Comparison of ENCODE assay signal across 12 mouse cellular contexts in the genomic region with DNA sequence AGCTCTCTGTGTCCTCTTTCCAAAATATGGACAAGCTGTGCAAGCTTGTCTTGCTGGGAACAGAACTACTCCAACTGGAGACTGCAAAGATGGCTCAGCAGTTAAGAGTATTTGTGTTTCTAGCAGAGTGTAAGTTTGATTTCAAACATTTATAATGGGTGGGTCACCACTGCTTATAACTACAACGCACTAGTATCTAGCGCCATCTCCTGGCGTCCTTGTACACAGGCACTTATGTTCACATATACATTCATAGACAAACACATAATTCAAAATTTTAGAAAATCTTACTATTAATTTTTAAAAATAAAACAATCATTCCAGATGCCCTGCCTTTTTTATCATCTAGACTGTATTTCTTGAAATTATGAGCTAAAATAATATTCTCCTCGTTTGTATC.
DNase-seq lines count a peak whose midpoint lies in the region; ATAC-seq and TF ChIP-seq lines count a peak whose summit lies in the region.
"Had no signal": no experiment of that assay in that cellular context is flagged by ENCODE, and none has a peak within 500 bp of the region (broad histone marks: within the 10 kb centered on the region; RNA-seq: fewer than 3 reads in every experiment).

No protein-coding gene starts in this region.

- DNase-seq in embryo, embryonic 10 days (ENCODE audit: low spot score): peak; percentile 28
- DNase-seq in embryo, embryonic 9.5 days (ENCODE audit: extremely low spot score): no peak
- DNase-seq in lung, embryonic 14.5 days: peak; percentile 42
- DNase-seq in lung, adult 2 months: no peak
- DNase-seq in CH12.LX (ENCODE audit: extremely low read depth): peak; percentile 25
- DNase-seq in embryo, embryonic 10.5 days (ENCODE audit: low spot score): peak; percentile 11

- in situ Hi-C loops in CH12.LX (cut with MboI; ENCODE audit: low pct_ligation_motif_present, low pct_unique_long_range_greater_than_20kb, low sequenced_read_pairs): no loop called here

- no peaks in the 10 kb centered on the region for H3K4me1 ChIP-seq in lung, embryonic 14.5 days (ENCODE audit: insufficient read depth)
- H3K4me1 ChIP-seq in lung, adult 2 months (ENCODE audit: control insufficient read depth, insufficient read depth, low read length): no peaks in the 10 kb centered on the region
- no peaks in the 10 kb centered on the region for H3K4me1 ChIP-seq in CH12.LX (ENCODE audit: control insufficient read depth in 1 of 2, insufficient read depth in 2 of 2)
- H3K4me1 ChIP-seq in forebrain, embryonic 15.5 days: 0 out of 2 replicates have a peak, but pooled peaks cover 4% of the 10 kb centered on the region
- no peaks in the 10 kb centered on the region for H3K4me1 ChIP-seq in midbrain, embryonic 15.5 days
- H3K4me1 ChIP-seq: heart, embryonic 15.5 days; intestine, embryonic 15.5 days; liver, embryonic 15.5 days had no signal

- H3K27ac ChIP-seq in lung, embryonic 14.5 days (ENCODE audit: low read depth): no peak overlapping the region
- no peak overlapping the region for H3K27ac ChIP-seq in CH12.LX (ENCODE audit: insufficient read depth, low read depth)
- H3K27ac ChIP-seq in forebrain, embryonic 15.5 days (replicated peaks): no peak overlapping the region
- H3K27ac ChIP-seq in midbrain, embryonic 15.5 days: no peak overlapping the region
- H3K27ac ChIP-seq: heart, embryonic 15.5 days; intestine, embryonic 15.5 days; liver, embryonic 15.5 days had no signal

- no peaks in the 10 kb centered on the region for H3K27me3 ChIP-seq in lung, embryonic 14.5 days (ENCODE audit: insufficient read depth, low read length)
- H3K27me3 ChIP-seq in CH12.LX (replicated peaks): no peaks in the 10 kb centered on the region
- no peaks in the 10 kb centered on the region for H3K27me3 ChIP-seq in forebrain, embryonic 15.5 days
- no peaks in the 10 kb centered on the region for H3K27me3 ChIP-seq in midbrain, embryonic 15.5 days (replicated peaks)
- H3K27me3 ChIP-seq: heart, embryonic 15.5 days; intestine, embryonic 15.5 days; liver, embryonic 15.5 days had no signal

- no peaks in the 10 kb centered on the region for H3K79me2 ChIP-seq in CH12.LX (replicated peaks; ENCODE audit: control insufficient read depth, extremely low read depth, insufficient read depth, poor library complexity, severe bottlenecking)

- no peak for TF ChIP-seq EP300 in CH12.LX (IDR thresholded peaks at IDR 0.05; ENCODE audit: low read length)

- no peaks in the 10 kb centered on the region for H3K9me3 ChIP-seq in lung, embryonic 14.5 days (ENCODE audit: low read depth, low read length)
- H3K9me3 ChIP-seq in CH12.LX (replicated peaks; ENCODE audit: low read length): no peaks in the 10 kb centered on the region
- H3K9me3 ChIP-seq in forebrain, embryonic 15.5 days: no peaks in the 10 kb centered on the region
- H3K9me3 ChIP-seq in midbrain, embryonic 15.5 days: no peaks in the 10 kb centered on the region
- H3K9me3 ChIP-seq: heart, embryonic 15.5 days; intestine, embryonic 15.5 days; liver, embryonic 15.5 days had no signal

- H3K4me2 ChIP-seq in lung, embryonic 14.5 days: no peak overlapping the region
- no peak overlapping the region for H3K4me2 ChIP-seq in CH12.LX (ENCODE audit: insufficient read depth, low read depth, poor library complexity, severe bottlenecking)
- H3K4me2 ChIP-seq in forebrain, embryonic 15.5 days (replicated peaks): no peak overlapping the region
- H3K4me2 ChIP-seq in midbrain, embryonic 15.5 days: no peak overlapping the region
- H3K4me2 ChIP-seq: heart, embryonic 15.5 days; intestine, embryonic 15.5 days; liver, embryonic 15.5 days had no signal

- H3K36me3 ChIP-seq in lung, embryonic 14.5 days (ENCODE audit: insufficient read depth): no peaks in the 10 kb centered on the region
- peaks cover 0 to 3% of the 10 kb centered on the region in 2 experiments for H3K36me3 ChIP-seq in CH12.LX (replicated peaks in 1 of 2; ENCODE audit: control insufficient read depth in 1 of 2, insufficient read depth in 1 of 2, low read length in 1 of 2)
- H3K36me3 ChIP-seq in forebrain, embryonic 15.5 days: no peaks in the 10 kb centered on the region
- H3K36me3 ChIP-seq in midbrain, embryonic 15.5 days (replicated peaks): no peaks in the 10 kb centered on the region
- H3K36me3 ChIP-seq: heart, embryonic 15.5 days; intestine, embryonic 15.5 days; liver, embryonic 15.5 days had no signal

- no peak overlapping the region for H3K9ac ChIP-seq in lung, embryonic 14.5 days
- no peak overlapping the region for H3K9ac ChIP-seq in CH12.LX (ENCODE audit: insufficient read depth, low read depth)
- H3K9ac ChIP-seq in forebrain, embryonic 15.5 days (replicated peaks): no peak overlapping the region
- no peak overlapping the region for H3K9ac ChIP-seq in midbrain, embryonic 15.5 days
- H3K9ac ChIP-seq: heart, embryonic 15.5 days; intestine, embryonic 15.5 days; liver, embryonic 15.5 days had no signal

- dilution Hi-C loops in CH12.LX (cut with MboI; ENCODE audit: extremely low pct_ligation_motif_present, extremely low pct_unique_long_range_greater_than_20kb, low sequenced_read_pairs): no loop called here

- no peak for TF ChIP-seq POLR2A in lung, adult 2 months (IDR thresholded peaks at IDR 0.05; ENCODE audit: borderline replicate concordance, extremely low read depth, low read depth, low read length)
- TF ChIP-seq POLR2A in CH12.LX (IDR thresholded peaks at IDR 0.05; ENCODE audit: low read depth, low read length): no peak

- 79% methylated on average over 4 of the region's 4 CpGs for WGBS in lung, embryonic 14.5 days
- WGBS in lung, adult 2 months: 87% methylated on average over 4 of the region's 4 CpGs
- WGBS in forebrain, embryonic 15.5 days: 86% methylated on average over 4 of the region's 4 CpGs
- WGBS in midbrain, embryonic 15.5 days: 83% methylated on average over 4 of the region's 4 CpGs

- 0 out of 2 replicates have a peak, but pooled peaks have one; percentile 16 for TF ChIP-seq CTCF in lung, embryonic 14.5 days (IDR thresholded peaks at IDR 0.05; ENCODE audit: low read depth)
- no peak for TF ChIP-seq CTCF in lung, adult 2 months (IDR thresholded peaks at IDR 0.05; ENCODE audit: insufficient read depth, low read length)
- TF ChIP-seq CTCF in CH12.LX (conservative IDR thresholded peaks at IDR 0.05 in 1 of 2, IDR thresholded peaks at IDR 0.05 in 1 of 2; ENCODE audit: low read depth in 2 of 2, low read length in 2 of 2): peak; percentile 11 to 46; a peak in 2 of 4 replicates

- H3K4me3 ChIP-seq in lung, embryonic 14.5 days (ENCODE audit: low read depth, low read length): no peak overlapping the region
- no peak overlapping the region for H3K4me3 ChIP-seq in lung, adult 2 months (replicated peaks; ENCODE audit: extremely low read depth, low read depth, low read length)
- no peak overlapping the region for H3K4me3 ChIP-seq in CH12.LX (replicated peaks in 1 of 3; ENCODE audit: low read depth in 2 of 3, low read length in 2 of 3, poor library complexity in 1 of 3)
- H3K4me3 ChIP-seq in forebrain, embryonic 15.5 days: no peak overlapping the region
- H3K4me3 ChIP-seq in midbrain, embryonic 15.5 days: no peak overlapping the region
- H3K4me3 ChIP-seq: heart, embryonic 15.5 days; intestine, embryonic 15.5 days; liver, embryonic 15.5 days had no signal

- ATAC-seq in lung, embryonic 14.5 days (ENCODE audit: insufficient read depth): no peak
- ATAC-seq in forebrain, embryonic 15.5 days (replicated peaks): no peak
- ATAC-seq in midbrain, embryonic 15.5 days (replicated peaks): no peak
- ATAC-seq: intestine, embryonic 15.5 days; midbrain, embryonic 16.5 days had no signal

- peak; percentile 58 for TF ChIP-seq RAD21 in CH12.LX (IDR thresholded peaks at IDR 0.05; ENCODE audit: low read depth, low read length)

TF ChIP-seq in CH12.LX, 34 proteins besides CTCF, POLR2A, EP300 and RAD21:
- TF ChIP-seq ETS1 (conservative IDR thresholded peaks at IDR 0.05; ENCODE audit: low read depth, low read length): no peak
- TF ChIP-seq SMC3 (IDR thresholded peaks at IDR 0.05; ENCODE audit: low read depth, low read length): peak; percentile 41

Comparison
In these comparisons a context has a peak if more than half of its experiments do, and no peak if none do; other contexts are left out.
1. DNase-seq: peak in embryo, embryonic 10 days (single experiment), lung, embryonic 14.5 days (single experiment), CH12.LX (single experiment) and embryo, embryonic 10.5 days (single experiment); none in embryo, embryonic 9.5 days (single experiment) and lung, adult 2 months (single experiment).